Comparison of ENCODE assay signal across 17 mouse cellular contexts in the genomic region with DNA sequence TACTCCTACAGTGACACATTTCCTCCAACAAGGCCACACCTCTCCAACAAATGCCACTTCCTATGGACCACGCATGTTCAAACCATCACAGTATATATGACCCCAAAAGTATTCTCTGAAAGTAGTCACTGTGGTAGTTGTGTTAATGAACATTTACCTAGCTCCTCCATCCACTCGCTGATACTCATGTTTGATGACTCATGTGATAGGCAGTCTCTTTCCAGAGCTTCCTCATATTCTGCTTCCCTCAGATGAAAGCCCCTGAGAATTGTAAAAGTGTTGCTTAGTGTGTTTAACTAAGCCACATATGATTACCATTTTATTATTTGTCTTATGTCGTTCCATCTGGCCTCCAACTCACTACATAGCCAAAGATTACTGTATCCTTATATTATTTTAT.
"Had no signal": no experiment of that assay in that cellular context is flagged by ENCODE, and none has a peak within 500 bp of the region (broad histone marks: within the 10 kb centered on the region; RNA-seq: fewer than 3 reads in every experiment).

No protein-coding gene starts in this region.

- H3K36me3 ChIP-seq: midbrain, embryonic 13.5 days; neural tube, embryonic 13.5 days; neural tube, embryonic 15.5 days had no signal

- ATAC-seq: midbrain, embryonic 13.5 days; midbrain, embryonic 16.5 days had no signal

- H3K9me3 ChIP-seq: midbrain, embryonic 13.5 days; neural tube, embryonic 13.5 days; neural tube, embryonic 15.5 days had no signal

- H3K27ac ChIP-seq: liver, embryonic 14.5 days; midbrain, embryonic 13.5 days; neural tube, embryonic 13.5 days; neural tube, embryonic 15.5 days had no signal

- DNase-seq: lung, adult 18-20 months; lung, embryonic 14.5 days; lung, postnatal 10 days; lung, postnatal 4 days; retina, postnatal 1 day; right cerebral cortex, adult 18-20 months; right cerebral cortex, postnatal 25 days; right cerebral cortex, postnatal 4 days; spleen, adult 18-20 months; thymus, adult 2 months; thymus, postnatal 36 days had no signal

- H3K4me3 ChIP-seq: midbrain, embryonic 13.5 days; myocyte; neural tube, embryonic 13.5 days; neural tube, embryonic 15.5 days had no signal

- H3K9ac ChIP-seq: liver, embryonic 14.5 days; lung, embryonic 14.5 days; midbrain, embryonic 13.5 days; neural tube, embryonic 13.5 days; neural tube, embryonic 15.5 days had no signal

- H3K4me1 ChIP-seq: midbrain, embryonic 13.5 days; neural tube, embryonic 13.5 days; neural tube, embryonic 15.5 days had no signal

- H3K27me3 ChIP-seq: midbrain, embryonic 13.5 days; neural tube, embryonic 13.5 days; neural tube, embryonic 15.5 days had no signal
